Mouse (Mus musculus): Measurements from ENCODE around the gene Madd. TPM values are rescaled to one million over a fixed set of nuclear protein-coding genes. Genes with fewer than 3 reads are reported as not detected.

Gene Madd
- polyA plus RNA-seq, 1 experiment: 107 TPM

GRCm38 (mm10) chr2:91143401-91143800 is 40.2 kb downstream of the Madd start:
- no peak for TF ChIP-seq CTCF (IDR thresholded peaks at IDR 0.05; ENCODE audit: borderline replicate concordance, extremely low read depth, insufficient read depth, insufficient read length)
- no peak for TF ChIP-seq POLR2A (IDR thresholded peaks at IDR 0.05; ENCODE audit: borderline replicate concordance, extremely low read depth, insufficient read depth, insufficient read length, poor library complexity, severe bottlenecking)
- DNase-seq (ENCODE audit: low read depth): no peak

- DNase-seq (ENCODE audit: low read depth): no peak
- TF ChIP-seq POLR2A (IDR thresholded peaks at IDR 0.05; ENCODE audit: borderline replicate concordance, extremely low read depth, insufficient read depth, insufficient read length, poor library complexity, severe bottlenecking) (no peak), CTCF (IDR thresholded peaks at IDR 0.05; ENCODE audit: borderline replicate concordance, extremely low read depth, insufficient read depth, insufficient read length) (no peak)
These were observed 40.7 kb downstream of the Madd start for GRCm38 (mm10) chr2:91142920-91143319.

GRCm38 (mm10) chr2:91139764-91140163 is 43.9 kb downstream of the Madd start:
- TF ChIP-seq POLR2A (IDR thresholded peaks at IDR 0.05; ENCODE audit: borderline replicate concordance, extremely low read depth, insufficient read depth, insufficient read length, poor library complexity, severe bottlenecking) (no peak), CTCF (IDR thresholded peaks at IDR 0.05; ENCODE audit: borderline replicate concordance, extremely low read depth, insufficient read depth, insufficient read length) (no peak)
- DNase-seq (ENCODE audit: low read depth): no peak

- no peak for DNase-seq (ENCODE audit: low read depth)
- TF ChIP-seq POLR2A (IDR thresholded peaks at IDR 0.05; ENCODE audit: borderline replicate concordance, extremely low read depth, insufficient read depth, insufficient read length, poor library complexity, severe bottlenecking) (no peak), CTCF (IDR thresholded peaks at IDR 0.05; ENCODE audit: borderline replicate concordance, extremely low read depth, insufficient read depth, insufficient read length) (no peak)
These were observed 44.3 kb downstream of the Madd start for GRCm38 (mm10) chr2:91139311-91139710.

GRCm38 (mm10) chr2:91137481-91137880 is 46.2 kb downstream of the Madd start:
- DNase-seq (ENCODE audit: low read depth): no peak
- TF ChIP-seq CTCF (IDR thresholded peaks at IDR 0.05; ENCODE audit: borderline replicate concordance, extremely low read depth, insufficient read depth, insufficient read length) (no peak), POLR2A (IDR thresholded peaks at IDR 0.05; ENCODE audit: borderline replicate concordance, extremely low read depth, insufficient read depth, insufficient read length, poor library complexity, severe bottlenecking) (no peak)

- no peak for DNase-seq (ENCODE audit: low read depth)
- TF ChIP-seq CTCF (IDR thresholded peaks at IDR 0.05; ENCODE audit: borderline replicate concordance, extremely low read depth, insufficient read depth, insufficient read length) (no peak), POLR2A (IDR thresholded peaks at IDR 0.05; ENCODE audit: borderline replicate concordance, extremely low read depth, insufficient read depth, insufficient read length, poor library complexity, severe bottlenecking) (no peak)
These were observed 46.9 kb downstream of the Madd start for GRCm38 (mm10) chr2:91136513-91137412.

GRCm38 (mm10) chr2:91132035-91132434 is 51.6 kb downstream of the Madd start:
- TF ChIP-seq CTCF (IDR thresholded peaks at IDR 0.05; ENCODE audit: borderline replicate concordance, extremely low read depth, insufficient read depth, insufficient read length): no peak
- no peak for TF ChIP-seq POLR2A (IDR thresholded peaks at IDR 0.05; ENCODE audit: borderline replicate concordance, extremely low read depth, insufficient read depth, insufficient read length, poor library complexity, severe bottlenecking)
- DNase-seq (ENCODE audit: low read depth): no peak

- no peak for DNase-seq (ENCODE audit: low read depth)
- no peak for TF ChIP-seq POLR2A (IDR thresholded peaks at IDR 0.05; ENCODE audit: borderline replicate concordance, extremely low read depth, insufficient read depth, insufficient read length, poor library complexity, severe bottlenecking)
- no peak for TF ChIP-seq CTCF (IDR thresholded peaks at IDR 0.05; ENCODE audit: borderline replicate concordance, extremely low read depth, insufficient read depth, insufficient read length)
These were observed 52.4 kb downstream of the Madd start for GRCm38 (mm10) chr2:91131251-91131650.

- no peak for DNase-seq (ENCODE audit: low read depth)
These were observed 53.5 kb downstream of the Madd start for GRCm38 (mm10) chr2:91130126-91130525.

GRCm38 (mm10) chr2:91128761-91129160 is 54.9 kb downstream of the Madd start:
- TF ChIP-seq CTCF (IDR thresholded peaks at IDR 0.05; ENCODE audit: borderline replicate concordance, extremely low read depth, insufficient read depth, insufficient read length) (no peak), POLR2A (IDR thresholded peaks at IDR 0.05; ENCODE audit: borderline replicate concordance, extremely low read depth, insufficient read depth, insufficient read length, poor library complexity, severe bottlenecking) (no peak)

More at GRCm38 (mm10) chr2:91130126-91130525, 53.5 kb downstream of the Madd start:
- no peak for TF ChIP-seq POLR2A (IDR thresholded peaks at IDR 0.05; ENCODE audit: borderline replicate concordance, extremely low read depth, insufficient read depth, insufficient read length, poor library complexity, severe bottlenecking)
- no peak for TF ChIP-seq CTCF (IDR thresholded peaks at IDR 0.05; ENCODE audit: borderline replicate concordance, extremely low read depth, insufficient read depth, insufficient read length)

GRCm38 (mm10) chr2:91125101-91125500 is 58.5 kb downstream of the Madd start:
- TF ChIP-seq POLR2A (IDR thresholded peaks at IDR 0.05; ENCODE audit: borderline replicate concordance, extremely low read depth, insufficient read depth, insufficient read length, poor library complexity, severe bottlenecking) (no peak), CTCF (IDR thresholded peaks at IDR 0.05; ENCODE audit: borderline replicate concordance, extremely low read depth, insufficient read depth, insufficient read length) (no peak)
- no peak for DNase-seq (ENCODE audit: low read depth)

More at GRCm38 (mm10) chr2:91128761-91129160, 54.9 kb downstream of the Madd start:
- DNase-seq (ENCODE audit: low read depth): no peak

- no peak for DNase-seq (ENCODE audit: low read depth)
- TF ChIP-seq CTCF (IDR thresholded peaks at IDR 0.05; ENCODE audit: borderline replicate concordance, extremely low read depth, insufficient read depth, insufficient read length) (no peak), POLR2A (IDR thresholded peaks at IDR 0.05; ENCODE audit: borderline replicate concordance, extremely low read depth, insufficient read depth, insufficient read length, poor library complexity, severe bottlenecking) (no peak)
These were observed 60.1 kb downstream of the Madd start for GRCm38 (mm10) chr2:91123521-91123920.
